Mouse (Mus musculus) c-Kit-positive CD71-positive TER-119-positive erythroid progenitor cells, embryonic 14.5 days (primary cell): Measurements from ENCODE around the gene Orc1.

ENCODE experiments used
- DNase-seq: peaks from one replicate; pipeline ENCODE4 v3.0.0-alpha.2; 2013; ENCODE audit warnings: low spot score

The Orc1 gene

DNA sequence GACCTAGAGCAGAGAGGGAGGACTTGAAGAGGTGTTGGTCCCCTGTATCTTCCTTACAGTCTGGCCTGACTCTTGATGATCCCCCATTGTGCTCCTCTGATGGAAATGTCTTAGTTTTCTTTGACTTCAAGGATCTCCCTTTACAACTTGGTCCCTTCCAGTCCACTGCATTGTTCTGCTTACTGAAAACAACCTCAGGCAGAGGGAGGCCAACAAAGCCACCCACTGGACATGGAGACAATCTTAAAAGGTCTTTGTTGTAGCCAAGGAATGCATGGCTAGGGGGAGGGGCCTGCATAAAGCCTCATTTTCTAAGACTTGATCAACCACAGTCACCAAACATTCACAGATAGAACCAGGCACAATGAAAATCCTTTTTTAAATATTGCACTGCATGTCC, 55.9 kb downstream of the Orc1 start:
- DNase-seq = no peak

DNA sequence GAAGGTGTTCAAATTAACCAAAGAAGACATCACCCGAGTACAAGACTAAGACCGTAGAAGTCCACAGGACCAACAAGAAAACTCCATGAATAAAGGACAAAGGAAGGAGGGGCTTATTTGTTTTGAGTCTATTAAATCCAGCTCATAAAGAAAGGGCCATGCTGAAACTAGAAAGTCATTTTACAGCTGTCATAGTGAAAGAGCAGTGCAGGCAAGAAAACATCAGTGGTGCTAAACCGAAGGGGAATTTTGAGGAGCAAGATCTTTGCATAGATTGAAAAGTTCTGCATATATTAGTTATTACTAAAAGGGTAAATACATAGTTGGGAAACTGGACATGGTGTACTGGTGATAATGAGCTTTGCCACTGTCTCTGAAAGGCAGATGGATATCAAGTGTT, 58.5 kb downstream of the Orc1 start:
- no peak for DNase-seq

DNA sequence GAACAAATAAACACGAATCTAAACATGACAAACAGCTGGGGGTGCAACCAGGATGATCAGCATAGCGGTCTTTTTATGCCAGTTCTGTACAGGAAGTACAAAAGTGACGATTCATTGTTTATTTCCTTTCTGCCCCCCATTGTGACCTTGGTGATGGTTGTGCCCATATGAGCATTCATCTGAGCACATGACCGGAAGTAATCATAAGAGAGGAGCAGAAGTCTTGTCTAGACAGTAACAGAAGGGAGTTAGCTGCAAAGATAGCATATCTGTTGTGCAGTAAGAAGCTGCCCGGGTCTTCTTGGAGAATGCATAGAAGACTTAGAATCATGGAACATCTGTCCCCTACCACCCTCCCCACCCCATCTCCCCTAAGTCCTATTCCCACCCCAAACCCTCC, 59.5 kb downstream of the Orc1 start:
- DNase-seq = no peak

DNA sequence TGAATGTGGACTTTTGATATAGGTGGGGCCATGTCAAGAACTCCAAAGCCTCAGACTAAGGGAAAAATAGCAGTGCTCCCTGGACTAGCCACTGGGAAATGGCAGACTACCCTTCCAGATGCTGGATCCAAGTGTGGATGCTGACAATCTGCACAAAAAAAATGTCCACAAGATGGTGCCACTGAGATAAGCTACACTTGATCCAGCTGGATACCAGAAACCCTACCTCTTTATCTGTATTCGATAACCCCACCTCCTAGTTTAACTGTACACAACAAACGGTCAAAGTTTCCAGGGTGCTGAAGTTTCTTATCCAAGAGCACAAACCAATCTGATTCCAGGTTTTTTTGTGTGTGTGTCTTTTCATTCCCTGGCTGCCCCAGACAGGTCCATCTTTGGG, 85.2 kb downstream of the Orc1 start:
- DNase-seq = no peak
